Comparison of ENCODE assay signal across 9 mouse cellular contexts in the genomic region with DNA sequence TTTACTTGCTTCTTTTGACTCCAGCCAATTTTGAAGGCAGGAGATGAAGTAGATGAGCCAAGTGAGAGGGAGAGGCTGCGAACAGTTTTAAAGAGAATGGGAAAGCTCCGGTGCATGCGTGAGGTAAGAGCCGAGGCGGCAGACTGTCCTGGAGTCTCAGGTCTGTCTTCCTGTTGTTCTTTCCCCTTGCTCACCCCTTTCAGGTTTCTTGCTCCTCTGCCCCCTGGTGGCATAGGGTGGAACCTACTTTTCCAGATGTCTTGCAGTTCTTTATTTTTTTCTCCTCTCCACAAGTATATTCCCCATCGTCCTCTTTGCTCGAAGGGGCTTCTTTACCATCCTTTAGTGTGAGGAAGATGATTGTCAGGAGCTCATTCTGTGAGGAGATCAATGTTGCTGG. TPM values are rescaled to one million over a fixed set of nuclear protein-coding genes. Genes with fewer than 3 reads are reported as not detected.
DNase-seq lines count a peak whose midpoint lies in the region; ATAC-seq and TF ChIP-seq lines count a peak whose summit lies in the region.
"Had no signal": no experiment of that assay in that cellular context is flagged by ENCODE, and none has a peak within 500 bp of the region (broad histone marks: within the 10 kb centered on the region; RNA-seq: fewer than 3 reads in every experiment).

No protein-coding gene starts in this region.

- no peaks in the 10 kb centered on the region for H3K4me1 ChIP-seq in heart, embryonic 11.5 days (ENCODE audit: control insufficient read depth, insufficient read depth, low read length)
- H3K4me1 ChIP-seq in testis, adult 2 months (ENCODE audit: control insufficient read depth, insufficient read depth, low read length) = no peaks in the 10 kb centered on the region
- H3K4me1 ChIP-seq: neural tube, embryonic 13.5 days had no signal

- H3K27ac ChIP-seq in heart, embryonic 11.5 days (ENCODE audit: low read depth, low read length) = no peak overlapping the region
- no peak overlapping the region for H3K27ac ChIP-seq in testis, adult 2 months (ENCODE audit: control insufficient read depth, insufficient read depth, low read depth, low read length)
- H3K27ac ChIP-seq: neural tube, embryonic 13.5 days had no signal

- peak; percentile 91 for DNase-seq in heart, adult 11 months
- DNase-seq in testis, postnatal 14 days (ENCODE audit: low spot score) = no peak
- peak; percentile 57 for DNase-seq in c-Kit-positive CD71-negative TER-119-negative erythroid progenitor cells, embryonic 14.5 days (ENCODE audit: low read depth)
- DNase-seq in kidney, postnatal 36 days = peak; percentile 15 to 80
- DNase-seq in ovary, postnatal 14 days (ENCODE audit: low spot score) = peak; percentile 43
- peak; percentile 38 to 41 for DNase-seq in urinary bladder, postnatal 36 days (ENCODE audit: low spot score in 2 of 2)

- peak; percentile 24; the same call in 1 of the 2 replicates for TF ChIP-seq CTCF in testis, adult 2 months (IDR thresholded peaks at IDR 0.05; ENCODE audit: control insufficient read depth, insufficient read depth, insufficient replicate concordance, low read depth, low read length)

- H3K9me3 ChIP-seq in heart, embryonic 11.5 days (replicated peaks; ENCODE audit: control insufficient read depth, low read length) = no peaks in the 10 kb centered on the region
- H3K9me3 ChIP-seq: neural tube, embryonic 13.5 days had no signal

- no peak for ATAC-seq in heart, embryonic 11.5 days (replicated peaks; ENCODE audit: insufficient number of reproducible peaks, low FRiP score, low TSS enrichment)

- no peak overlapping the region for H3K4me3 ChIP-seq in heart, embryonic 11.5 days (ENCODE audit: low read depth, low read length)
- H3K4me3 ChIP-seq in testis, adult 2 months (ENCODE audit: control insufficient read depth, low read depth, low read length) = no peak overlapping the region
- H3K4me3 ChIP-seq: neural tube, embryonic 13.5 days had no signal

- H3K27me3 ChIP-seq in heart, embryonic 11.5 days (ENCODE audit: control insufficient read depth, insufficient read depth, low read length) = no peaks in the 10 kb centered on the region
- no peaks in the 10 kb centered on the region for H3K27me3 ChIP-seq in testis, adult 2 months (ENCODE audit: control insufficient read depth, insufficient read depth, low read length)
- H3K27me3 ChIP-seq: neural tube, embryonic 13.5 days had no signal

- TF ChIP-seq POLR2A in testis, adult 2 months (IDR thresholded peaks at IDR 0.05; ENCODE audit: control insufficient read depth, low read depth, low read length) = no peak

- peaks cover 45% of the 10 kb centered on the region for H3K36me3 ChIP-seq in heart, embryonic 11.5 days (ENCODE audit: control insufficient read depth, insufficient read depth, low read length)
- H3K36me3 ChIP-seq in testis, adult 2 months (ENCODE audit: control insufficient read depth, insufficient read depth, low read length) = no peaks in the 10 kb centered on the region; the same call in 1 of the 2 replicates

- WGBS in heart, embryonic 11.5 days (ENCODE audit: insufficient replicate concordance) = 64% methylated on average over 7 of the region's 7 CpGs

- H3K4me2 ChIP-seq in heart, embryonic 11.5 days = no peak overlapping the region
- H3K4me2 ChIP-seq: neural tube, embryonic 13.5 days had no signal

- no peak overlapping the region for H3K9ac ChIP-seq in heart, embryonic 11.5 days (ENCODE audit: low read depth, low read length)
- H3K9ac ChIP-seq: neural tube, embryonic 13.5 days had no signal

RNA-seq across cellular contexts. Expression of a gene that starts 15.2 kb away (rescaled TPM):
- 0.08 TPM in 1 of 2 replicates, not detected in the other for polyA plus RNA-seq in heart, embryonic 11.5 days (2014; fragmentation: Nextera tagmentation; extraction: Ambion mirVana)
- 4.9 and 5.4 TPM in 2 replicates for polyA plus RNA-seq in testis, adult 2 months (2012; rRNA removed)
- polyA plus RNA-seq: neural tube, embryonic 13.5 days had no signal

RNA-seq across cellular contexts. Expression of a gene that starts 18.1 kb away (rescaled TPM):
- 34.4 and 44.0 TPM in 2 replicates for polyA plus RNA-seq in heart, embryonic 11.5 days (2014; fragmentation: Nextera tagmentation; extraction: Ambion mirVana)
- polyA plus RNA-seq in testis, adult 2 months (2012; rRNA removed) = 9.1 and 9.2 TPM in 2 replicates

RNA-seq across cellular contexts. Expression of a gene that starts 24.2 kb away (rescaled TPM):
- polyA plus RNA-seq in heart, embryonic 11.5 days (2014; fragmentation: Nextera tagmentation; extraction: Ambion mirVana) = 52.0 and 52.7 TPM in 2 replicates
- 13.3 and 15.7 TPM in 2 replicates for polyA plus RNA-seq in testis, adult 2 months (2012; rRNA removed)

RNA-seq across cellular contexts. Expression of a gene that starts 56.5 kb away (rescaled TPM):
- 22.5 and 25.2 TPM in 2 replicates for polyA plus RNA-seq in heart, embryonic 11.5 days (2014; fragmentation: Nextera tagmentation; extraction: Ambion mirVana)
- polyA plus RNA-seq in testis, adult 2 months (2012; rRNA removed) = 15.1 and 16.9 TPM in 2 replicates

RNA-seq across cellular contexts. Expression of a gene that starts 57.3 kb away (rescaled TPM):
- 17.0 and 17.1 TPM in 2 replicates for polyA plus RNA-seq in heart, embryonic 11.5 days (2014; fragmentation: Nextera tagmentation; extraction: Ambion mirVana)
- 5.9 and 6.4 TPM in 2 replicates for polyA plus RNA-seq in testis, adult 2 months (2012; rRNA removed)
